Mouse (Mus musculus) kidney, embryonic 15.5 days (tissue): ENCODE data around the gene 1700057G04Rik. TPM values are rescaled to one million over a fixed set of nuclear protein-coding genes. Genes with fewer than 3 reads are reported as not detected.
A peak's percentile ranks its signal among the peaks of the same experiment; 100 is the strongest.

ENCODE experiments used
- ATAC-seq: fragments of 200-750 bp; cut with Nextera tagmentation; replicated peaks from 2 replicates; pipeline ENCODE4 v1.8.0; 2017; ENCODE audit warnings: moderate TSS enrichment; ENCODE audit not compliant: low FRiP score
- H3K27ac ChIP-seq: fragments of 300-500 bp; sonication (generic); 2 replicates; pipeline ENCODE4 v1.5.1; 2015; ENCODE audit warnings: mild to moderate bottlenecking, inconsistent platforms
- H3K27me3 ChIP-seq: fragments of 300-500 bp; sonication (generic); 2 replicates; pipeline ENCODE4 v1.6.1; 2015; ENCODE audit warnings: inconsistent platforms
- H3K36me3 ChIP-seq: fragments of 300-500 bp; sonication (generic); 2 replicates; pipeline ENCODE4 v1.6.1; 2015; ENCODE audit warnings: inconsistent platforms
- H3K4me1 ChIP-seq: fragments of 300-500 bp; sonication (generic); 2 replicates; pipeline ENCODE4 v1.6.1; 2015; ENCODE audit warnings: inconsistent platforms
- H3K4me2 ChIP-seq: fragments of 300-500 bp; sonication (generic); 2 replicates; pipeline ENCODE4 v1.6.1; 2015; ENCODE audit warnings: moderate library complexity, mild to moderate bottlenecking, inconsistent platforms
- H3K4me3 ChIP-seq: fragments of 300-500 bp; sonication (generic); replicated peaks from 2 replicates; pipeline ENCODE4 v1.5.1; 2015; ENCODE audit warnings: mild to moderate bottlenecking, inconsistent platforms
- H3K9ac ChIP-seq: fragments of 300-500 bp; sonication (generic); 2 replicates; pipeline ENCODE4 v1.6.1; 2015; ENCODE audit warnings: mild to moderate bottlenecking, inconsistent platforms
- H3K9me3 ChIP-seq: fragments of 300-500 bp; sonication (generic); replicated peaks from 2 replicates; pipeline ENCODE4 v1.6.1; 2016; ENCODE audit warnings: inconsistent platforms
- WGBS: fragments of 180-500 bp; shearing (Covaris S2); methylation state at CpG from one replicate; pipeline ENCODE4 v1.1.7; 2015; ENCODE audit warnings: mixed read lengths; 5-methylcytosine and 5-hydroxymethylcytosine counted together
- polyA plus RNA-seq: library from polyadenylated mRNA; unstranded; fragments of >200 nt; fragmentation: Nextera tagmentation; extraction: Ambion mirVana; gene quantifications from 2 replicates; pipeline ENCODE4 v1.2.1, GENCODE M21; 2015

The 1700057G04Rik gene
- polyA plus RNA-seq, 1 experiment from 2014 or later, result not detected

- Histone ChIP-seq H3K9ac (no peak overlapping the region), H3K27me3 (no peaks in the 10 kb centered on the region), H3K4me1 (peaks cover 45% of the 10 kb centered on the region), H3K4me3 (peak overlapping the region; percentile 18), H3K9me3 (no peaks in the 10 kb centered on the region), H3K4me2 (peak overlapping the region; percentile 40), H3K36me3 (peaks cover 9% of the 10 kb centered on the region), H3K27ac (peak overlapping the region; percentile 90)
- ATAC-seq, result no peak
- 44% methylated on average over 7 of the region's 7 CpGs for WGBS
Measured at GRCm38 (mm10) chr9:92276360-92276759, 32.8 kb upstream of the 1700057G04Rik start.

GRCm38 (mm10) chr9:92280048-92280447, 29.1 kb upstream of the 1700057G04Rik start:
- Histone ChIP-seq H3K4me3 (no peak overlapping the region), H3K9me3 (no peaks in the 10 kb centered on the region), H3K27ac (no peak overlapping the region), H3K4me1 (peaks cover 20% of the 10 kb centered on the region), H3K4me2 (no peak overlapping the region), H3K36me3 (no peaks in the 10 kb centered on the region), H3K27me3 (no peaks in the 10 kb centered on the region), H3K9ac (no peak overlapping the region)
- ATAC-seq, result no peak
- 89% methylated on average over 1 of the region's 1 CpGs for WGBS

- no peak for ATAC-seq
- H3K27ac ChIP-seq, result no peak overlapping the region
- no peaks in the 10 kb centered on the region for H3K36me3 ChIP-seq
- no peak overlapping the region for H3K9ac ChIP-seq
- WGBS, result 48% methylated on average over 7 of the region's 7 CpGs
- no peaks in the 10 kb centered on the region for H3K27me3 ChIP-seq
- H3K9me3 ChIP-seq, result no peaks in the 10 kb centered on the region
- H3K4me1 ChIP-seq, result no peaks in the 10 kb centered on the region
- H3K4me2 ChIP-seq, result no peak overlapping the region
- H3K4me3 ChIP-seq, result no peak overlapping the region
Measured at GRCm38 (mm10) chr9:92282563-92283171, 26.5 kb upstream of the 1700057G04Rik start.

- WGBS, result 64% methylated on average over 3 of the region's 3 CpGs
Measured at GRCm38 (mm10) chr9:92289675-92290074, 19.5 kb upstream of the 1700057G04Rik start.

GRCm38 (mm10) chr9:92292169-92292568, 17.0 kb upstream of the 1700057G04Rik start:
- Histone ChIP-seq H3K36me3 (no peaks in the 10 kb centered on the region), H3K9me3 (no peaks in the 10 kb centered on the region), H3K4me1 (peaks cover 9% of the 10 kb centered on the region), H3K27me3 (no peaks in the 10 kb centered on the region), H3K4me3 (no peak overlapping the region), H3K9ac (no peak overlapping the region), H3K27ac (peak overlapping the region; percentile 67; the same call in 1 of the 2 replicates), H3K4me2 (no peak overlapping the region)
- peak; percentile 98 for ATAC-seq
- WGBS, result 31% methylated on average over 2 of the region's 2 CpGs

More at GRCm38 (mm10) chr9:92289675-92290074, 19.5 kb upstream of the 1700057G04Rik start:
- no peak overlapping the region for H3K4me2 ChIP-seq
- H3K27ac ChIP-seq, result no peak overlapping the region
- no peak overlapping the region for H3K9ac ChIP-seq
- no peaks in the 10 kb centered on the region for H3K27me3 ChIP-seq
- peaks cover 9% of the 10 kb centered on the region for H3K4me1 ChIP-seq
- H3K9me3 ChIP-seq, result no peaks in the 10 kb centered on the region
- no peak for ATAC-seq
- H3K4me3 ChIP-seq, result no peak overlapping the region
- H3K36me3 ChIP-seq, result no peaks in the 10 kb centered on the region

- no peak overlapping the region for H3K4me2 ChIP-seq
- no peak overlapping the region for H3K9ac ChIP-seq
- H3K27me3 ChIP-seq, result no peaks in the 10 kb centered on the region
- no peaks in the 10 kb centered on the region for H3K9me3 ChIP-seq
- peaks cover 9% of the 10 kb centered on the region for H3K4me1 ChIP-seq
- no peak overlapping the region for H3K4me3 ChIP-seq
- 26% methylated on average over 3 of the region's 3 CpGs for WGBS
- H3K27ac ChIP-seq, result peak overlapping the region; percentile 67
- no peaks in the 10 kb centered on the region for H3K36me3 ChIP-seq
- ATAC-seq, result no peak
Measured at GRCm38 (mm10) chr9:92292922-92293321, 16.3 kb upstream of the 1700057G04Rik start.

- ATAC-seq, result no peak
- H3K9ac ChIP-seq, result no peak overlapping the region
- H3K4me2 ChIP-seq, result no peak overlapping the region
Measured at GRCm38 (mm10) chr9:92293560-92294548, 15.3 kb upstream of the 1700057G04Rik start.

GRCm38 (mm10) chr9:92298288-92298687, 10.9 kb upstream of the 1700057G04Rik start:
- peaks cover 3% of the 10 kb centered on the region; the same call in 1 of the 2 replicates for H3K4me1 ChIP-seq
- WGBS, result 47% methylated on average over 1 of the region's 1 CpGs
- no peaks in the 10 kb centered on the region for H3K36me3 ChIP-seq
- H3K4me2 ChIP-seq, result no peak overlapping the region
- H3K27me3 ChIP-seq, result no peaks in the 10 kb centered on the region
- H3K9me3 ChIP-seq, result no peaks in the 10 kb centered on the region
- no peak overlapping the region for H3K4me3 ChIP-seq
- peak; percentile 55 for ATAC-seq
- H3K9ac ChIP-seq, result no peak overlapping the region
- peak overlapping the region; percentile 48 for H3K27ac ChIP-seq

More at GRCm38 (mm10) chr9:92293560-92294548, 15.3 kb upstream of the 1700057G04Rik start:
- Histone ChIP-seq H3K4me3 (no peak overlapping the region), H3K36me3 (no peaks in the 10 kb centered on the region), H3K4me1 (peaks cover 12% of the 10 kb centered on the region), H3K9me3 (no peaks in the 10 kb centered on the region), H3K27me3 (no peaks in the 10 kb centered on the region), H3K27ac (no peak overlapping the region)
- 79% methylated on average over 2 of the region's 2 CpGs for WGBS

GRCm38 (mm10) chr9:92301213-92301612, 8.0 kb upstream of the 1700057G04Rik start:
- no peak overlapping the region for H3K27ac ChIP-seq
- no peaks in the 10 kb centered on the region for H3K36me3 ChIP-seq
- H3K9ac ChIP-seq, result no peak overlapping the region
- no peak overlapping the region for H3K4me2 ChIP-seq
- WGBS, result 56% methylated on average over 3 of the region's 3 CpGs
- no peaks in the 10 kb centered on the region for H3K27me3 ChIP-seq
- no peak overlapping the region for H3K4me3 ChIP-seq
- no peaks in the 10 kb centered on the region for H3K9me3 ChIP-seq
- peaks cover 11% of the 10 kb centered on the region for H3K4me1 ChIP-seq
- ATAC-seq, result no peak

- peaks cover 10% of the 10 kb centered on the region; the same call in 1 of the 2 replicates for H3K4me1 ChIP-seq
- no peaks in the 10 kb centered on the region for H3K9me3 ChIP-seq
- no peak overlapping the region for H3K4me2 ChIP-seq
- ATAC-seq, result peak; percentile 83
- H3K27ac ChIP-seq, result peak overlapping the region; percentile 20; the same call in 1 of the 2 replicates
- H3K4me3 ChIP-seq, result no peak overlapping the region
- H3K27me3 ChIP-seq, result no peaks in the 10 kb centered on the region
- no peaks in the 10 kb centered on the region for H3K36me3 ChIP-seq
- H3K9ac ChIP-seq, result no peak overlapping the region
- 38% methylated on average over 8 of the region's 8 CpGs for WGBS
Measured at GRCm38 (mm10) chr9:92305075-92305474, 4.1 kb upstream of the 1700057G04Rik start.

- Histone ChIP-seq H3K4me3 (no peak overlapping the region), H3K27me3 (no peaks in the 10 kb centered on the region), H3K4me1 (peaks cover 10% of the 10 kb centered on the region; the same call in 1 of the 2 replicates), H3K27ac (peak overlapping the region; percentile 20; the same call in 1 of the 2 replicates), H3K9me3 (no peaks in the 10 kb centered on the region), H3K4me2 (no peak overlapping the region), H3K36me3 (no peaks in the 10 kb centered on the region), H3K9ac (no peak overlapping the region)
- 76% methylated on average over 8 of the region's 8 CpGs for WGBS
- ATAC-seq, result 0 out of 2 replicates have a peak, but pooled peaks have one; percentile 22
Measured at GRCm38 (mm10) chr9:92305620-92306220, 3.5 kb upstream of the 1700057G04Rik start.
